Mouse (Mus musculus) limb, embryonic 13.5 days (tissue): ENCODE data around the gene Tfdp2. TPM values are rescaled to one million over a fixed set of nuclear protein-coding genes. Genes with fewer than 3 reads are reported as not detected.

Source experiments
- ATAC-seq: fragments of 200-750 bp; cut with Nextera tagmentation; 2 replicates; pipeline ENCODE4 v1.8.0; 2017; ENCODE audit warnings: low read depth, moderate number of reproducible peaks, moderate TSS enrichment; ENCODE audit not compliant: low FRiP score
- H3K27ac ChIP-seq: fragments of 300-500 bp; sonication (generic); 2 replicates; pipeline ENCODE4 v1.5.1; 2015; ENCODE audit warnings: inconsistent platforms, mild to moderate bottlenecking, moderate library complexity
- H3K27me3 ChIP-seq: fragments of 300-500 bp; sonication (generic); 2 replicates; pipeline ENCODE4 v1.6.1; 2015; ENCODE audit warnings: mild to moderate bottlenecking, inconsistent platforms
- H3K36me3 ChIP-seq: fragments of 300-500 bp; sonication (generic); 2 replicates; pipeline ENCODE4 v1.6.1; 2015; ENCODE audit warnings: inconsistent platforms, mild to moderate bottlenecking, moderate library complexity
- H3K4me1 ChIP-seq: fragments of 300-500 bp; sonication (generic); 2 replicates; pipeline ENCODE4 v1.6.1; 2015; ENCODE audit warnings: inconsistent platforms
- H3K4me2 ChIP-seq: fragments of 300-500 bp; sonication (generic); replicated peaks from 2 replicates; pipeline ENCODE4 v1.6.1; 2015; ENCODE audit warnings: inconsistent platforms, mild to moderate bottlenecking, moderate library complexity
- H3K4me3 ChIP-seq: fragments of 300-500 bp; sonication (generic); 2 replicates; pipeline ENCODE4 v1.5.1; 2015; ENCODE audit warnings: moderate library complexity, mild to moderate bottlenecking, inconsistent platforms
- H3K9ac ChIP-seq: fragments of 300-500 bp; sonication (generic); 2 replicates; pipeline ENCODE4 v1.6.1; 2015; ENCODE audit warnings: mild to moderate bottlenecking, inconsistent platforms
- H3K9me3 ChIP-seq: fragments of 300-500 bp; sonication (generic); 2 replicates; pipeline ENCODE4 v1.6.1; 2016; ENCODE audit warnings: inconsistent platforms
- WGBS: fragments of 180-500 bp; shearing (Covaris S2); methylation state at CpG from one replicate; pipeline ENCODE4 v1.1.7; 2015; 5-methylcytosine and 5-hydroxymethylcytosine counted together
- polyA plus RNA-seq: library from polyadenylated mRNA; unstranded; fragments of >200 nt; fragmentation: Nextera tagmentation; extraction: Ambion mirVana; gene quantifications from 2 replicates; pipeline ENCODE4 v1.2.1, GENCODE M21; 2015

Tfdp2 gene
- polyA plus RNA-seq, 1 experiment from 2014 or later, result 42.6 TPM

GRCm38 (mm10) chr9:96230271-96230670 is 34.2 kb downstream of the Tfdp2 start:
- 47% methylated on average over 2 of the region's 2 CpGs for WGBS
- H3K4me2 ChIP-seq, result no peak overlapping the region
- H3K4me3 ChIP-seq, result no peak overlapping the region
- no peaks in the 10 kb centered on the region for H3K4me1 ChIP-seq
- H3K36me3 ChIP-seq, result no peaks in the 10 kb centered on the region; the same call in 1 of the 2 replicates
- no peak overlapping the region for H3K9ac ChIP-seq
- H3K9me3 ChIP-seq, result no peaks in the 10 kb centered on the region
- H3K27me3 ChIP-seq, result no peaks in the 10 kb centered on the region
- no peak overlapping the region for H3K27ac ChIP-seq
- no peak for ATAC-seq

GRCm38 (mm10) chr9:96235477-96235876 is 39.4 kb downstream of the Tfdp2 start:
- Histone ChIP-seq H3K9ac (no peak overlapping the region), H3K27ac (no peak overlapping the region), H3K4me1 (no peaks in the 10 kb centered on the region), H3K4me3 (no peak overlapping the region), H3K9me3 (no peaks in the 10 kb centered on the region), H3K36me3 (no peaks in the 10 kb centered on the region; the same call in 1 of the 2 replicates), H3K4me2 (no peak overlapping the region), H3K27me3 (no peaks in the 10 kb centered on the region)
- WGBS, result 74% methylated on average over 2 of the region's 2 CpGs
- ATAC-seq, result no peak

GRCm38 (mm10) chr9:96237391-96237790 is 41.3 kb downstream of the Tfdp2 start:
- ATAC-seq, result no peak
- no peaks in the 10 kb centered on the region for H3K4me1 ChIP-seq
- peaks cover 6% of the 10 kb centered on the region; the same call in 1 of the 2 replicates for H3K36me3 ChIP-seq
- 49% methylated on average over 1 of the region's 1 CpGs for WGBS
- no peaks in the 10 kb centered on the region for H3K27me3 ChIP-seq
- H3K9me3 ChIP-seq, result no peaks in the 10 kb centered on the region
- no peak overlapping the region for H3K9ac ChIP-seq
- H3K4me2 ChIP-seq, result no peak overlapping the region
- H3K4me3 ChIP-seq, result no peak overlapping the region
- no peak overlapping the region for H3K27ac ChIP-seq

- Histone ChIP-seq H3K27ac (no peak overlapping the region), H3K9ac (no peak overlapping the region), H3K9me3 (no peaks in the 10 kb centered on the region), H3K27me3 (no peaks in the 10 kb centered on the region), H3K4me2 (no peak overlapping the region), H3K4me1 (no peaks in the 10 kb centered on the region), H3K4me3 (no peak overlapping the region), H3K36me3 (peaks cover 9% of the 10 kb centered on the region; the same call in 1 of the 2 replicates)
- WGBS, result 68% methylated on average over 1 of the region's 1 CpGs
- no peak for ATAC-seq
Measured at GRCm38 (mm10) chr9:96238286-96238685, 42.2 kb downstream of the Tfdp2 start.

- H3K9ac ChIP-seq, result no peak overlapping the region
Measured at GRCm38 (mm10) chr9:96241134-96242097, 45.3 kb downstream of the Tfdp2 start.

GRCm38 (mm10) chr9:96243915-96244314 is 47.8 kb downstream of the Tfdp2 start:
- ATAC-seq, result no peak
- no peak overlapping the region for H3K4me2 ChIP-seq

More at GRCm38 (mm10) chr9:96241134-96242097, 45.3 kb downstream of the Tfdp2 start:
- Histone ChIP-seq H3K4me1 (no peaks in the 10 kb centered on the region), H3K4me3 (no peak overlapping the region), H3K36me3 (peaks cover 9% of the 10 kb centered on the region; the same call in 1 of the 2 replicates), H3K9me3 (no peaks in the 10 kb centered on the region), H3K4me2 (no peak overlapping the region), H3K27me3 (no peaks in the 10 kb centered on the region), H3K27ac (no peak overlapping the region)
- ATAC-seq, result no peak; the same call in 1 of the 2 replicates
- 86% methylated on average over 10 of the region's 10 CpGs for WGBS

GRCm38 (mm10) chr9:96254812-96255211 is 58.7 kb downstream of the Tfdp2 start:
- Histone ChIP-seq H3K4me2 (no peak overlapping the region), H3K27me3 (no peaks in the 10 kb centered on the region), H3K36me3 (no peaks in the 10 kb centered on the region), H3K9me3 (no peaks in the 10 kb centered on the region), H3K9ac (no peak overlapping the region), H3K4me3 (no peak overlapping the region), H3K4me1 (no peaks in the 10 kb centered on the region), H3K27ac (no peak overlapping the region)
- WGBS, result 91% methylated on average over 2 of the region's 2 CpGs
- no peak for ATAC-seq

More at GRCm38 (mm10) chr9:96243915-96244314, 47.8 kb downstream of the Tfdp2 start:
- Histone ChIP-seq H3K4me1 (no peaks in the 10 kb centered on the region), H3K9ac (no peak overlapping the region), H3K27me3 (no peaks in the 10 kb centered on the region), H3K4me3 (no peak overlapping the region), H3K9me3 (no peaks in the 10 kb centered on the region), H3K27ac (no peak overlapping the region), H3K36me3 (peaks cover 9% of the 10 kb centered on the region; the same call in 1 of the 2 replicates)
- WGBS, result 75% methylated on average over 6 of the region's 6 CpGs

- Histone ChIP-seq H3K27me3 (no peaks in the 10 kb centered on the region), H3K36me3 (no peaks in the 10 kb centered on the region), H3K4me1 (peaks cover 6% of the 10 kb centered on the region; the same call in 1 of the 2 replicates), H3K4me3 (peak overlapping the region; percentile 51), H3K27ac (no peak overlapping the region), H3K9me3 (no peaks in the 10 kb centered on the region), H3K9ac (no peak overlapping the region), H3K4me2 (peak overlapping the region; percentile 58)
- WGBS, result 19% methylated on average over 6 of the region's 6 CpGs
- ATAC-seq, result peak; percentile 30; the same call in 1 of the 2 replicates
Measured at GRCm38 (mm10) chr9:96258478-96258877, 62.4 kb downstream of the Tfdp2 start.

GRCm38 (mm10) chr9:96259017-96259512 is 63.0 kb downstream of the Tfdp2 start:
- H3K27ac ChIP-seq, result no peak overlapping the region
- peaks cover 6% of the 10 kb centered on the region; the same call in 1 of the 2 replicates for H3K4me1 ChIP-seq
- no peaks in the 10 kb centered on the region for H3K27me3 ChIP-seq
- peak overlapping the region; percentile 55 for H3K9ac ChIP-seq
- ATAC-seq, result peak; percentile 86
- no peaks in the 10 kb centered on the region for H3K36me3 ChIP-seq
- peak overlapping the region; percentile 51 for H3K4me3 ChIP-seq
- H3K9me3 ChIP-seq, result no peaks in the 10 kb centered on the region
- peak overlapping the region; percentile 58 for H3K4me2 ChIP-seq
- 1% methylated on average over 5 of the region's 5 CpGs for WGBS

- no peak for ATAC-seq
- H3K4me1 ChIP-seq, result peaks cover 6% of the 10 kb centered on the region; the same call in 1 of the 2 replicates
- H3K4me2 ChIP-seq, result peak overlapping the region; percentile 78
- peak overlapping the region; percentile 63; the same call in 1 of the 2 replicates for H3K27ac ChIP-seq
- WGBS, result 3% methylated on average over 10 of the region's 10 CpGs
- H3K4me3 ChIP-seq, result peak overlapping the region; percentile 51
- no peaks in the 10 kb centered on the region for H3K36me3 ChIP-seq
- H3K9me3 ChIP-seq, result no peaks in the 10 kb centered on the region
- H3K27me3 ChIP-seq, result no peaks in the 10 kb centered on the region
- peak overlapping the region; percentile 66 for H3K9ac ChIP-seq
Measured at GRCm38 (mm10) chr9:96259753-96260520, 63.9 kb downstream of the Tfdp2 start.

GRCm38 (mm10) chr9:96261101-96261500 is 65.0 kb downstream of the Tfdp2 start:
- Histone ChIP-seq H3K9ac (no peak overlapping the region), H3K4me1 (peaks cover 6% of the 10 kb centered on the region; the same call in 1 of the 2 replicates), H3K4me2 (no peak overlapping the region), H3K9me3 (no peaks in the 10 kb centered on the region), H3K36me3 (no peaks in the 10 kb centered on the region), H3K4me3 (no peak overlapping the region), H3K27me3 (no peaks in the 10 kb centered on the region), H3K27ac (no peak overlapping the region)
- ATAC-seq, result no peak
- 63% methylated on average over 4 of the region's 4 CpGs for WGBS
